Mouse (Mus musculus) megakaryocyte progenitor cell, adult 5-6 weeks (primary cell): ENCODE measurements around the gene Gna12. TPM values are rescaled to one million over a fixed set of nuclear protein-coding genes. Genes with fewer than 3 reads are reported as not detected.

Experiments used
- ATAC-seq: replicated peaks from 2 replicates; pipeline ENCODE4 v1.8.0; 2016; ENCODE audit warnings: mild to moderate bottlenecking, moderate TSS enrichment, inconsistent platforms; ENCODE audit not compliant: poor library complexity
- total RNA-seq, 2 experiments: library from RNA; stranded (forward) in 1 of 2; stranded (reverse) in 1 of 2; fragments of 157-497, 149-512 nt in 1 of 2; fragments of 200-1000 nt in 1 of 2; gene quantifications; 2 replicates each; pipeline versions ENCODE4 v1.2.3 to v1.2.4; 2015 to 2017

Gene Gna12
- total RNA-seq, 2 experiments from 2014 or later = 33.6 to 45.4 TPM

- ATAC-seq = no peak
Observed at GRCm38 (mm10) chr5:140766566-140766965, 63.7 kb downstream of the Gna12 start.

GRCm38 (mm10) chr5:140764921-140765613, 65.2 kb downstream of the Gna12 start:
- peak; percentile 40; the same call in 1 of the 2 replicates for ATAC-seq

- no peak for ATAC-seq
Observed at GRCm38 (mm10) chr5:140762540-140762939, 67.7 kb downstream of the Gna12 start.

GRCm38 (mm10) chr5:140758864-140759263, 71.4 kb downstream of the Gna12 start:
- ATAC-seq = no peak

GRCm38 (mm10) chr5:140753223-140753622, 77.0 kb downstream of the Gna12 start:
- ATAC-seq = no peak

GRCm38 (mm10) chr5:140752639-140753038, 77.6 kb downstream of the Gna12 start:
- no peak for ATAC-seq

- no peak for ATAC-seq
Observed at GRCm38 (mm10) chr5:140752041-140752440, 78.2 kb downstream of the Gna12 start.

GRCm38 (mm10) chr5:140750925-140751324, 79.3 kb downstream of the Gna12 start:
- ATAC-seq = 0 out of 2 replicates have a peak, but pooled peaks have one; percentile 30

- peak; percentile 85 for ATAC-seq
Observed at GRCm38 (mm10) chr5:140749062-140749875, 81.0 kb downstream of the Gna12 start.

- ATAC-seq = peak; percentile 37
Observed at GRCm38 (mm10) chr5:140748425-140748824, 81.8 kb downstream of the Gna12 start.

GRCm38 (mm10) chr5:140743706-140744131, 86.5 kb downstream of the Gna12 start:
- peak; percentile 23; the same call in 1 of the 2 replicates for ATAC-seq

- ATAC-seq = peak; percentile 74
Observed at GRCm38 (mm10) chr5:140741877-140742276, 88.4 kb downstream of the Gna12 start.

GRCm38 (mm10) chr5:140741040-140741439, 89.2 kb downstream of the Gna12 start:
- ATAC-seq = no peak

GRCm38 (mm10) chr5:140739813-140740212, 90.4 kb downstream of the Gna12 start:
- peak; percentile 27 for ATAC-seq

GRCm38 (mm10) chr5:140736166-140736565, 94.1 kb downstream of the Gna12 start:
- ATAC-seq = no peak

- ATAC-seq = peak; percentile 40
Observed at GRCm38 (mm10) chr5:140735297-140735696, 94.9 kb downstream of the Gna12 start.

GRCm38 (mm10) chr5:140733336-140733735, 96.9 kb downstream of the Gna12 start:
- ATAC-seq = peak; percentile 65

GRCm38 (mm10) chr5:140732195-140732594, 98.0 kb downstream of the Gna12 start:
- no peak for ATAC-seq

GRCm38 (mm10) chr5:140731040-140731797, 99.0 kb downstream of the Gna12 start:
- ATAC-seq = peak; percentile 65

- no peak for ATAC-seq
Observed at GRCm38 (mm10) chr5:140726946-140727740, 103.1 kb downstream of the Gna12 start.
